Mouse (Mus musculus) heart, postnatal 0 days (tissue): ENCODE measurements at regions not wholly inside any gene's neighbourhood (a gene's known extent, or its start where the extent isn't known, plus 50 kb on each side); places are given as distances from the start of the nearest gene placed in this dataset.

Source experiments
- CTCF ChIP-seq: IDR thresholded peaks from 2 replicates; pipeline ENCODE4 v1.5.1; 2016; ENCODE audit warnings: antibody characterized with exemption, control low read depth, low read depth
- EP300 ChIP-seq: IDR thresholded peaks from 2 replicates; pipeline ENCODE4 v1.6.1; 2016; ENCODE audit warnings: antibody characterized with exemption, low read depth

GRCm38 (mm10) chr12:107188055-107188454 lies 300.4 kb upstream of the 3110018I06Rik start:
- TF ChIP-seq EP300 (no peak), CTCF (no peak)
